Mouse (Mus musculus) embryo, embryonic 11.5 days (tissue): Measurements from ENCODE around the gene Tmem59.

Experiments used
- DNase-seq: peaks from one replicate; pipeline ENCODE4 v3.0.0-alpha.2; 2012; ENCODE audit warnings: low read depth, low spot score

Gene Tmem59

DNA sequence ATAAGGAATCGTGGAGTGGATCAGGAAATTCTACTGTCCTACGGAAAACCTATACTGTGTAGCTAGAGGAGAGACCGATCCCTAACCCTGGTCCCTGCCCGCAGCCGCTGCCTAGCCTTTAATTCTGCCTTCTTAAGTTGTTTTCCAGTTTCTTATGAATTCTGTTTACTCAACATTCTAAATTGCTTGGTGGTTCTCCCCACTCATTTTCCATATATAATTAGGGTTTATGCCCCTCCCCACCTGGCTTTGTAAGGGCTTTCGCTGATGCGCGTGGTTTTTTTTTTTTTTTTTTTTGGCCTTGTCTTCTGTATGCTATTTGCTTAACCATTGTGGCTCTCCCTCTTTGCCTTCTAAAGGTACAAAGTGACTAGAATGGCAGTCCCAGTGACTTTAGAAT lies 1.4 kb downstream of the Tmem59 start:
- no peak for DNase-seq

GRCm38 (mm10) chr4:107180746-107181145 lies 2.5 kb downstream of the Tmem59 start:
- DNase-seq, result no peak

DNA sequence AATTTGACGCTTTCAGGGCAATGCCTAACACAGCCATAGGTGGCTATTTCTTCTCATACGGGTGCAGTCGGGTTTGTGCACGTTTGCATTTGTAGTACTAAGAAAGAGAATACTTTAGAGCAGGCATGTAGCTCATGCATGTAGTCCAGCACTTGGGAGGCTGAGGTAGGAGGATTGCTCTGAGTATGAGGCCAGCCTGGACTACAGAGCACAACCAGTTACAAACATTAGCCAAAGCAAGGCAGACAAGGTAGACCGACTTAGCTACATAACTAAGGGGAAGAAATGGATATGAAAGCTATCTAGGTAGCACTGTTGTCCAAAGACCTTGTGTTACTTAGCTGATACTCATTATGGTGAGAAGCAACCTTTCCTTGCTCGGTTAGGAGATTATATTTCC lies 3.7 kb downstream of the Tmem59 start:
- DNase-seq, result no peak

GRCm38 (mm10) chr4:107182796-107183195 lies 4.6 kb downstream of the Tmem59 start:
- no peak for DNase-seq

- no peak for DNase-seq
Observed at GRCm38 (mm10) chr4:107183203-107183602, 5.0 kb downstream of the Tmem59 start.

DNA sequence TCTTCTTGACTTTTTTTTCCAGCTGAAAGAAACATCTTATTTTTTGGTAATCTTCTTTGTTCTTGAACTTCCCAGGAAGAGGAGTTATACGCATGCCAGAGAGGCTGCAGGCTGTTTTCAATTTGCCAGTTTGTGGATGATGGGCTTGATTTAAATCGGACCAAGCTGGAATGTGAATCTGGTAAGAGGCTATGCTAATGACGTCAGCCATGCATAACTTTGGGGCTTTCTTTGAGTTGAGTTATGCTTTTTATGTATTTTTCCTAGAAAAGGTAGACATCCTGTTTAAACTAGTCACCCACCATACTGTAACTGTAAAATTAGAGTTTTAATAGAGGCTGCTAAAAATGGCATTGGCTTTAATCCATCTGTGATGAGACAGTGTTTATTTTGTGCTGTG lies 7.5 kb downstream of the Tmem59 start:
- DNase-seq, result no peak

- no peak for DNase-seq
Observed at GRCm38 (mm10) chr4:107193841-107194240, 15.6 kb downstream of the Tmem59 start.

DNA sequence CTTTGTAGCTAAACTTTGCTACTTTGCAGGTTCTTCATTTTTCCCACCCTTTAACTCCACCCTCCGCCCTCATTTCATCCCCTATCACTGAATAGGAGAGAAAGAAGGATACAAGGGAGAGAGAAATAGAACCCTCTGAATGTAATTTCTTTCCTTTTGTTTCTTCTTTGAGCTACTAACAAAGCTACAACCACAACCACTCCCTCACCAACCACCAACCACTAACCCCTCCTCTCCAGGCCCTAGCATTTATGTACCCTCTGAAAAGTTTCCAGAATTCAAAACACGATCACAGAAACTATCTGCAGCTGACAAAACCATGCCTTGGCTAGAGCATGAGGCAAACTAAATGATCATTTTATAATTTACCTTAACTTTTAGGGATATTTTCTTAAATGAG lies 18.3 kb downstream of the Tmem59 start:
- DNase-seq, result no peak

DNA sequence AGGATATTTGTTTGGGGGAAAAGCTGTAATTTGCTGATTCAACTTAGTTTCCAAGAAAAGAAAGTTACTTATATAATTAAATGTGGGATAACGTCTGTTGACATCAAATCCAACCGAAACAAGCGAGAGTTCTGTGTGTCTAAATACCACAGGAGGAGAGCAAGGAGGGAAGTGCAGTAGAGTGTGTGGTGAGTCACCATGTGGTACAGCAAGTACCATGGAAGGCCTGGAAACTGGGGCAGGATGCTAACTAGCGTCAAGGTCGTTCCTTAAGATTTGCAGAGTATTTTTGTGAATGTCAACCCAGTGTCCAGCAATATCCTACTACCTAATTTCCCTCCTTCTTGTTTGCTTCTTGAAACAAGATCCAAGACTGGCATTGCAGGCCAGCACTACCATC lies 19.9 kb downstream of the Tmem59 start:
- no peak for DNase-seq

- DNase-seq, result no peak
Observed at GRCm38 (mm10) chr4:107201779-107202178, 23.6 kb downstream of the Tmem59 start.

GRCm38 (mm10) chr4:107203001-107203400 lies 24.8 kb downstream of the Tmem59 start:
- no peak for DNase-seq

DNA sequence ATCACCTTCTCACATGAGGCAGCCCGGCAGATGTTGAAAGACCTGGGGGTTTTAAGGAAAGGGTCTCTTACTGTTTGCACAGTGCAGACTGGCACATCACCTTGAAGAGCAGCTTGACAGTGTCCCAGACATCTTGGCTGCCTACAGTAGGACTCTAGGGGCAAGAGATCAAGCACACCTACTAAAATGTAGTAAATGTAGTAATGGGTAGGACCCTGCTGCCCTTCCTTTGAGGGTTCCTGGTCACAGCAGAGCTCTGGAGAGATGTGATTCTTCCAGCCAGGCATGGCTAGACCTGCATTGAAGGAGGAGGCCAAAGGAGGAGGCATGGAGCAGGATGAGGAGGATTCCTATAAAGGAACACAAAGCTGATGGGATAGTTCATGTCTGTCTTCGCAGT lies 28.8 kb downstream of the Tmem59 start:
- no peak for DNase-seq

- DNase-seq, result no peak
Observed at GRCm38 (mm10) chr4:107208880-107209279, 30.7 kb downstream of the Tmem59 start, which contains the start of gene Ldlrad1. TSS of gene Ldlrad1 (plus strand) at chr4:107209180.

DNA sequence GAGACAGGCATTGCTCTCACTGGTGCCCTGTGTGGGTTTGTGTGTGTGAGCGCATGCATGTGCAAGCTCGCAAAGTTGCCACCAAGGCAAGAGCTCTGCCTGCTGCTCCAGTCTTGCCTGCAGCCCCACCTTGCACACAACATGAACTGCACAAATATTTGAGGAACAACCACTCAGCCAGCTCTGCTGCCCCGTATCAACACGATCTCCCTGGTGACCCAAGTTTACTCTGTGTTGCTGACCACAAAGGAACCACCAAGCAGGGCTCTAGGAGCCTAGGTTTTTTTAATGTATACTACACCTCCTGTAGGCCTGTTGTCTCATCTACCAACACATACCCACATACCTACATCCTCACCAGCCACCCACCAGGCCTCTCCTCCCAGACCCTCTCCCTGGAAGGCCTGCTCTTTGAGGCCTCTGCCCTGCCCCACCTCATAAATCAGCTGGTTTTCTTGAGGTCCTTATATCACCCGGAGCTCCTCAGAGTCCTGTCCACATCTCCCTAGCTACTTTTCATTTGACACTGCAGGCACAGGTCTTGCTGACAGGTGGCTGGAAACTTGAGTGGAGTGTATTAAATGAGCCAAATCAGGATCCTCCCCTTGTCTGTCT lies 32.4 kb downstream of the Tmem59 start:
- no peak for DNase-seq

DNA sequence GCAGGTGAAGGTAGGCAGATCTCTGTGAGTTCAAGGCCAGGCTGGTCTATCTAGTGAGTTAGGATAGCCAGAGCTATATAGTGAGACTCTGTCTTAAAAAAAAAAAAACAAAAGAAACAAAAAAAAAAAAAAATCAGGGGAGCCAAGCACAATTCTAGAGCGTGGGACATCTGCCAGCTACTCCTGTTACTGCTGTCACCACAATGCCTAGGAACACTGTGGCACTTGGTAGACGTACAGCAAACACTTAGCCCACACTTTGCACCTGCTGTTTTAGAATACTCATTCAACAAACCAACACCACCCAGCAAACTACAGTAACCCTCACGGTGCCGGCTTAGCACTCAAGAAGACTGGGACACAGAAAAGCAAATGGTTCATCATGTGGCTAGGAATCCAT lies 33.3 kb downstream of the Tmem59 start:
- DNase-seq, result no peak

- DNase-seq, result no peak
Observed at GRCm38 (mm10) chr4:107211936-107212335, 33.7 kb downstream of the Tmem59 start.

DNA sequence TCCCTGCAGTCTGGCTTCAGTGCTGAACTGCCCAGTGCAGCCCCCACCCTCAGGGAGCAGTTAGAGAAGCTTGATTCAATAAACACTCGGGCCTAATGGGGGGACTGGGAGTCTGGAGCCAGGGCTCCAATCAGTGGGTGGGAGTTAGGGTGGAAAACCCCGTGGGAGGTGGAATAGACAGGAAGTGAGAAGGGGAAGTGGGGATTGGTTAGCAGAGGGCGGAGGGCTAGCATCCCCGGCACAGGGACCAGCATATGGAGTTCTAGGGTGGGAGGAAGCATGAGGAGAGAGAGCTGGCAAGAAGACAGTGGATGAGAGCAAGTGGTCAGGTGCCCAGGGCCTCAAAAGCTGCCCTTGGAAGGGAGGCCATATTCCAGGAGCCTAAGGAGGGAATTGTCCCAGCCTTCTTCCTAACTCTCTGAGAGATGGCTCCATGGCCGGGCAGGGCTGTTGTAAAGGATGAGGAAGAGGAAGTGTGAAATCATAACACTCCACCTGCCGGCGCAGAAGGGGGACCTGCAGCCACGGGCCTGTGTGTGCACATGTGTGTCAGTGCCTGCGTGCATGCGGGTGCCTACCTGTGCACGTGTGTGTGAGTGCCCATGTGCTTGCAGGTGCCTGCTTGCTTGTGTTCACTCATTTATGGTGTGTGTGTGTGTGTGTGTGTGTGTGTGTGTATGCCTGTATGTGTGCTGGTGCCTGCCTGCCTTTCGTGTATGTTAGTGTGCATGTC lies 35.2 kb downstream of the Tmem59 start:
- no peak for DNase-seq

GRCm38 (mm10) chr4:107217574-107217973 lies 39.4 kb downstream of the Tmem59 start:
- no peak for DNase-seq

DNA sequence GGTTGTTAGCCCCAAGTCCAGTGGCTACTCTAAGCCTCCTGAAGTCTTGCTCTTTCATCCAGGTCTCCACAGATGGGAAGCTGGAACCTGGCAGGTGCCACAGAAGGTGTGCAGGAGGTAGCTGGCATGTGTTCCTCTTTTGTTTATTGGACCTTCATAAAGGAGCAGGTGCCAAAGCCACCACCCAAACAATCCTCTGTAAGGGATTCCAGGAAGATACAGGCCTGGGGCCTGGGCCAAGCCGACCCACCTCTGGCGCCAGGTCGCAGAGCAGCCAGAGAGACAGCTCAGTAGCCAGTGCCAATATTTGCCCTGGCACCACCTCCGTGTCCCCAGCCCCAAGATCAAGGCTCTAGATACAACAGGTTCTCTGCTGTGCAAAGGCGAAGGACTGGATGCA lies 43.3 kb downstream of the Tmem59 start:
- DNase-seq, result no peak

DNA sequence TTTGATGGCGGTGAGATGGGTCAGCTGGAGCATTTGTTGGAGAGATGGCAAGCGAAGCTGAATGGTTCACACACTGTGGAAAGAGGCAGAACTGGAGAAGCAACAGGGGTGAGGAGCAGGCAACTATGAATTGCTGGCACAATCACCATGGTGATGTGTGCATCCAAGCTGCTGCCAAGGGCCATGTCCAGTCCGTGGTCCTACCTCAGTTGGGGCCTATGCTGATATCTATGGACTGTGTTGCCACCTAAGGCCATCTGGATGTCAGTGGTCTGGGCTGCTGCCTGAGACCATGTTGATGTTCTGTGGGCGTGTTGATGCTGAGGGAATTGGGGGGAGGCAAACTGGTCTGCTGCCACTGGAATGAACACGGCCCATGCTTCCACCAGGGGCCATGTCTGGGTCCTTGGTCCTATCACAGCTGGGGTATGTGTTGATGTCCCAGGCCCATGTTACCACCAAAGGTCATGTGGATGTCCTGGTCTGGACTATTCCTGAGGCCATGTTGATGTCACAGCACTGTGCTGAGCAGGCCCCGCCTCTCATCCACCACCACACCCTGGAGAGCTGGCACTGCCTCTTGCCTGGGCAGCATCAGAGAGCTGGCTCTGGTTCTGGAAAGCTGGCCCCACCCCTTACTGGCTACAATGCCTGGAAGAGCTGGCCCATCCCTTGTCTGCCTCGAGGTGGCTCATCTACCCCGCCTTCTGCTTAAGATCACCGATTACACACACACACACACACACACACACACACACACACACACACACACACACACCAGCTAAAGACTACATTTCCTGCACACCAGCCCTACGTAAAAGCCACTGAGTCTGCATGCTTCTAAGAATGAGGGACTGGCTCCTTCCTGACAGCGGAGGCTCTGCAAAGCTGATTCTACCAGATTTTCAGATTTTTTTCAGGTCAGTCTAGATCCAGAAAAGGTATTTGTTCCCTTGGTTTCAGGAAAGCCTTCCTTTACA lies 45.3 kb downstream of the Tmem59 start:
- DNase-seq, result no peak

GRCm38 (mm10) chr4:107226313-107226712 lies 48.1 kb downstream of the Tmem59 start:
- no peak for DNase-seq

GRCm38 (mm10) chr4:107232219-107232618 lies 54.0 kb downstream of the Tmem59 start:
- no peak for DNase-seq
